Mouse (Mus musculus): ENCODE measurements at regions not wholly inside any gene's neighbourhood (a gene's known extent, or its start where the extent isn't known, plus 50 kb on each side); places are given as distances from the start of the nearest gene placed in this dataset.
"Not testable (repeated sequence)": the region's sequence is repeated elsewhere in the genome, so short reads cannot be mapped to it uniquely, and the experiment has no call there.

GRCm38 (mm10) chr11:8773862-8774261 lies 109.5 kb upstream of the Tns3 start:
- in situ Hi-C loops (cut with MboI, MseI): no loop called here

DNA sequence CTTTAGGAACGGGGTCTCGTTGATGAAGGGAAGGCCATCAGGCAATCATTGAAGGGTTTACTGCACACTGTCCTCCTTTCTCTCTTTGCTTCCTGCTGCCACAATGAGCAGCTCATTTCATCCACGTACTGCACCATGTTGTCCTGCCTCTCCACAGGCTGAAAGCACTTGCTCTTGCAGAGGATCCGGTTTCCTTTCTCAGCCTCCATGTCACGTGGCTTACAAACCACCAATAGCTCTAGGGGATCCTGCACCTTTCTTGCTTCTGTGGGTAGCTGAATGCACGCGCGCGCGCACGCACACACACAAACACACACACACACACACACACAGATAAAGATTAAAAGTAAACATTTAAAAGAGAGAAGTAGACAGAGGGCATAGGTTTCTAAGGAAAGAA lies 108.9 kb upstream of the Tns3 start:
- in situ Hi-C loops (cut with MboI, MseI): no loop called here

DNA sequence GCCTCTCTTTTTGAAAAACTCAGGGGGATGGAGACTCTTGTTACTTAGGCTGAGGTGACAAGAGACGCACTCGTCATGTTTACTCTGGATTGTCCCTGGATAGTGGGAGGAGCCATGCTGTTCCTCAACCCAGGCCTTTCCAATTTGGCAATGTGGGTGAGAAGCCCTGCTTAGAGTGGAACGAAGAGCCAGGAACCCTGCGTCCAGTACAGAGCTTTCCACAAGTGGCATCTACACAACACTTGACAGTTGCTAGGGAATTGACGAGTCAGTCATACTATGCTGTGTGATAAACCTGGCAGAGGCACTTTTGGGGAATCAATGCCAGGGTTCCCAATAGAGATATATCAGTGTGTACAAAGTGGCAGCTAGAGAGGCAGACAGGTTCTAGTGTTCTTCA lies 108.2 kb upstream of the Tns3 start:
- in situ Hi-C loops (cut with MboI, MseI): no loop called here

GRCm38 (mm10) chr11:8768706-8769105 lies 104.4 kb upstream of the Tns3 start:
- in situ Hi-C loops (cut with MboI, MseI): not testable (repeated sequence)

DNA sequence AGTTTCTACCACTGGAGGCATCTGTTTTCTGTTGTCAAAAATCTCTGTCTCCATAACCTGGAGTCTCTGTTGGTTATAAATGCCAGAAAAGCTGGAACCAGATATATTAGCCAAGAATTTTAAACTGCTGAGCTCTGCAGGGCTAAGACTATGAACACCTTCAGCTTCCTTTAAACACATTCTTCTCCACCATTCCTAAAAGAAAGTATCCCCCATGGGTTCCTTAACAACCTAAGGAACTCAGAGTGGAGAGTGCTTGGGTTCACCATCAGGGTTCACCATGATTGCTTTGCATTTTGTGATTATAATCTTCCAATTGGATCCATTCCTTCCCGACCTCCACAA lies 101.2 kb upstream of the Tns3 start:
- in situ Hi-C loops (cut with MboI, MseI): no loop called here

DNA sequence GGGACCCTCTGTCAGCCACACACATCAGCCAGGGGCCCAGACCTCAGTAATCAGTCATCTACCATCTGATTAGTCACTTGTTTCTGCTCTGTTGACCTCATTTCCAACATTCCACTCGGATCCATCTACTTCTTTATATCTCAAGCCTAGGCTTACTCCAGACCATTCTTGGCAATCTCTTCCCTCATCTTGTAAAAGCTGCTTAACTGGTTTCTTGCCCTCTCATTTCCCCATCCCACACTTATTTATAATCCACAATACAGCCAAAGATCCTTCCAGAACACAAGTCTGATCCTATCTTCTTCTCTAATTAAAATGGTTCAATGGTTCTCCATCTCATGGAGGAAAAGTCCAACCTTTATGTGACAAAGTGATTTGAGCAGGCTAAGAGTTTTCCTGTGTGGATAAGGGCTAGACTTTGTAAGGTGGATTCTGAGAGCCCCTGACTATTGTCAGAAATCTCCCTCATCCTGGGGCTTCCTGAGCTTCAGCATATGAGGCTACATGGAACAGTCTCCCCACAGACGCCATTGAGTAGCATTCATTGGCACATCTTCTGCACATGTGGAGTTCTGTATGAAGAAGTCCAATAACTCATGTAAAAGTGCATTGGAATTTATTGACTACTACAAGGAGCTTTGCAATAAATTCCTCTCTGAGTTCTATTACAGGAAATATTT lies 100.7 kb upstream of the Tns3 start:
- in situ Hi-C loops (cut with MboI, MseI): no loop called here

DNA sequence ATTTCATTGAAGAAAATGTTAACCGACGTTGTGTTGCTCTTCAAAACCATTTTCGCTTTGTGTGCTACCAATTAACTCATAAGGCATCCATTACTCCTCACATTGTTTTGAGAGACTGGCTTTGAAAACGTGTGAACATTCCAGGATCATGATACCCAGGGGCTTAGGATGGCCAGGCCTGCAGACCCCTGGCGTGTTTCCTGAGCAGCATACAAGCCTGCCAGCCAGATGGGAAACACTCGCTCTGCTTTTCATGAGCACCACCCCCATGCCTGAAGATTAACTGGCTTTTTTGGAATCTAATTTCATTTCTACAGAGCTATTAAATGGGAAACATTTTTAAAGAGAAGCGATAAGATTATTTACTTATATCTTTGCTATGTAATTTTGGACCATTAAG lies 99.1 kb upstream of the Tns3 start:
- in situ Hi-C loops (cut with MboI, MseI): no loop called here

- in situ Hi-C loops (cut with MboI, MseI): no loop called here
Measured at GRCm38 (mm10) chr11:8762133-8762532, 97.8 kb upstream of the Tns3 start.

GRCm38 (mm10) chr11:8761626-8762025 lies 97.3 kb upstream of the Tns3 start:
- in situ Hi-C loops (cut with MboI, MseI): no loop called here

- in situ Hi-C loops (cut with MboI, MseI): no loop called here
Measured at GRCm38 (mm10) chr11:8759858-8760257, 95.5 kb upstream of the Tns3 start.

DNA sequence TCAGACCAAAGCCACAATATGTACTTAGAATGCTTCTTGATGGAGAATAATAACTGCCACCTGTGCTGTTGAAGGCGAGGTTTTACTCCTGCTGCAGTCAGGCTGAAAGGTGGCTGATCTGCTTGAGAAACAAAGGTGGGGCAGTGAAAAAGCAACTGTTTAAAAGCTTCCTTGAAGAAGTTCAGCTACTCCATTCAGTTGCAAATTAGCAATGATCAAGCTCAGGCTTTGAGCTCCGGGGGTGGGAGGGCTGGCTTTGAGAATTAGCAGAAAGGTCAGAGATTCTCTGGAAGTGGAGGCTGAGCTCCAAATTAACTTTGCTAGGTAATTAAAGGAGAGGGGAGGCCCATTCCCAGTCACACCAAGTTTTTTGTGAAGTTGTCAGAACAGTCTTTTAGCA lies 90.2 kb upstream of the Tns3 start:
- in situ Hi-C loops (cut with MboI, MseI): not testable (repeated sequence)

GRCm38 (mm10) chr11:8735784-8736183 lies 71.4 kb upstream of the Tns3 start:
- in situ Hi-C loops (cut with MboI, MseI): not testable (repeated sequence)

DNA sequence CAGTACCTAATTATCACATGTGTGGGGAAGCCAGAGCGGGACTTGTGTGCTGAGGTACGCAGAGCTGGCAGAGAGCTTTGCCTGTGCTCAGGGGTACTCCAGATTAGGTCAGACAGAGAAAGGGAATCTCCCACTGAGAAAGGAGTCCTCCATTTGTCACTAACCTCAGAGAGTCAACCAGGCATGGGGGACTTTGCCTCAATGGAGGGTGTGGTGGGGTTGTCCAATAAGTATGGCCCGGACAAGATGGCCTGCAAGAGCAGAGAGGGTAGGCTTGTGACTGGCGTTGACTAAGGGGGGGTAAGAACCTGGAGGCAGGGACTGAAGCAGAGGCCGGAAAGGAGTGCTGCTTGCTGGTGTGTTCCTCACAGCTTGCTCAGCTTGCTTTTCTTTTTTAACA lies 62.7 kb upstream of the Tns3 start:
- in situ Hi-C loops (cut with MboI, MseI): no loop called here

DNA sequence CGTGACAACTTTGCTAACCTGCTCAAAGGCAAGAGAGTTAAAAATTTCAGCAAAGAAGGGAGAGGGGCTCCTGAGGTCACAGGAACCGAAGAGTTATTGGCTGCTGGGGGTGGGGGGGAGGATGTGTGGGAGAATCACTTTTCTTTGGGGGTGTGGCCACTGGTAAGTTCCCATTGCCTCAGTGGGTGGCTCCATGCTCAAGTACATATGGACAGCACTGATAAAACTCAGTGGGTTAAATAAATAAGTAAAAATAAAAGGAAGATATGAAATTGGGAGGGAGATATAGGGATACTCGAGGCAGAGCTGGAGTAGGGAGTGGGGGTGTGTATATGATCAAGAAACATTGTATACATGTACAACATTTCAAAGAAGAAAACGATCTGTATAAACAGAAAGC lies 61.2 kb upstream of the Tns3 start:
- in situ Hi-C loops (cut with MboI, MseI): no loop called here

DNA sequence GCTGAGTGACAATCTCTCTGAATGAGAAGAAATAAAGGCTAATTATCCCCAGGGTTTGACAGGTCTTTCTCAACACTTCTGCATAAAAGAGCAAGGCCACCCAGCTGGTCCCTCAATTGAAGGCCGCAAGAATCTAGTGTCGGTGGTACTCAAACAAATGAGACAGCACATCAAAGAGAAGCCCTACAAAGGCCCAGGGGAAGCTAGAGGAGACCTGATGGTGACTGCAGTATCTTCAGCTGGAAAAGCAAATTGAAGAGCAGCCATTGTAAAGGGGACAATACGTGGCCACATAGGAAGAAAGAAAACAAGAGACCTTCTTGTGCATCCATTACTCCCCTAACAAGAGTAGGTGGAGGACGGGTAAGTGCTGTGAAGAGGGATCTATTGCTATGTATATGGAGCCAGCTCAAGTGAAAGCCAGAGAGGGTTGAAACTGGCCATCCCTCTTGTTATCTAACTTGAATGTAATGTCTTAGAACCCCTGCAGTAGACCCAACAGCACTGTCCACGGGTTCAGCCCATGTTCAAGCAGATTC lies 58.8 kb upstream of the Tns3 start:
- in situ Hi-C loops (cut with MboI, MseI): loop anchor here in 1 of 2 experiments (25.0 kb wide), 1 partner anchor 1286 kb away; no protein-coding TSS in a partner anchor

- in situ Hi-C loops (cut with MboI, MseI): loop anchor here in 1 of 2 experiments (25.0 kb wide), 1 partner anchor 1282 kb away; no protein-coding TSS in a partner anchor
Measured at GRCm38 (mm10) chr11:8719211-8719966, 55.1 kb upstream of the Tns3 start.

DNA sequence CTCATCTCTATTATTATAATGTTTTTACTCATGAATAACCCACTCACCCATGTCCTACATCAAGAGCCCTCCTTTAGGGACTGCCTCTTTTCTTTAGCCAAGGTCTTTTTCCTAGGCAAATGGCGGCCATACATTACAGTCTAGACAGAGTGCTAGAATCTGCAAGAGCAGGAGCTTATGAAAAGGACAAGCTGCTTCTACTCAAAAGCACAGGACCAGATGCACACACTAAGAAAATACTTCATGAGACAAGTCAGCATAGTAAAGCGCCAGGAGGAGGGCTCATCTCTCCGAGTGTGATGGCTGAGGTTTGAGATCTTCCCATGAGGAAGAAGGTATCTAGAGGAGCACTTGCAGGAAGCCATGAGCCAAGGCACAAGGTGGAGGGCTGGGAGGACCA lies 53.4 kb upstream of the Tns3 start:
- in situ Hi-C loops (cut with MboI, MseI): loop anchor here in 1 of 2 experiments (25.0 kb wide), 1 partner anchor 1280 kb away; no protein-coding TSS in a partner anchor

GRCm38 (mm10) chr11:8716858-8717257 lies 52.5 kb upstream of the Tns3 start:
- in situ Hi-C loops (cut with MboI, MseI): loop anchor here in 1 of 2 experiments (25.0 kb wide), 1 partner anchor 1280 kb away; no protein-coding TSS in a partner anchor

DNA sequence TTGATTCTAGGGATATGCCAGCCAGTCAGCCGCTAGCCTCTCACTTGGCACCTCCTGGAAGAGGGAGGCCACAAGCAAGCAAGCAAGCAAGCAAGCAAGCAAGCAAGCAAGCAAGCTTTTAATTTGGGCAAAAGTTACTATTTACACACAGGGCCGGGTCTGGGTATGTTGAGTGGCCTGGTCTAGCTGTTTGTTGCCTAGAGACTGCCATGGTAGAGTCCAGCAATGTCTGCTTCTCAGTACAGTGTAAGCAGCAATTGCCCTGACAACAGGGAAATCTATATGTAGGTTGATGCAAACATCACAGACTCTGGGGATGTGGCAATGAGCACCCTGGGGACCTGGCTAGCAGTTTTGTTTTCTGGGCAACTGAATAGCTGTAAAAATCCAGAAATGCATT lies 51.4 kb upstream of the Tns3 start:
- in situ Hi-C loops (cut with MboI, MseI): loop anchor here in 1 of 2 experiments (25.0 kb wide), 1 partner anchor 1278 kb away; no protein-coding TSS in a partner anchor
